Comparison of ENCODE assay signal across 16 mouse cellular contexts in genomic region chr10:95567550-95567949, GRCm38 (mm10). TPM values are rescaled to one million over a fixed set of nuclear protein-coding genes. Genes with fewer than 3 reads are reported as not detected.
DNase-seq lines count a peak whose midpoint lies in the region; ATAC-seq and TF ChIP-seq lines count a peak whose summit lies in the region.
"Had no signal": no experiment of that assay in that cellular context is flagged by ENCODE, and none has a peak within 500 bp of the region (broad histone marks: within the 10 kb centered on the region; RNA-seq: fewer than 3 reads in every experiment).

No protein-coding gene starts in this region.

- 0 out of 2 replicates have a peak overlapping the region, but pooled peaks have one; percentile 10 for H3K27ac ChIP-seq in heart, embryonic 12.5 days (ENCODE audit: poor library complexity, severe bottlenecking)
- peak overlapping the region; percentile 87 for H3K27ac ChIP-seq in liver, embryonic 12.5 days
- H3K27ac ChIP-seq in liver, embryonic 11.5 days (ENCODE audit: low read depth, low read length), result no peak overlapping the region
- H3K27ac ChIP-seq in kidney, embryonic 14.5 days (ENCODE audit: low read depth, low read length), result peak overlapping the region; percentile 57
- H3K27ac ChIP-seq: hindbrain, embryonic 14.5 days; macrophage had no signal

- H3K36me3 ChIP-seq in heart, embryonic 12.5 days, result no peaks in the 10 kb centered on the region
- H3K36me3 ChIP-seq in liver, embryonic 12.5 days, result no peaks in the 10 kb centered on the region
- no peaks in the 10 kb centered on the region for H3K36me3 ChIP-seq in liver, embryonic 11.5 days (ENCODE audit: control insufficient read depth, insufficient read depth, low read length)
- no peaks in the 10 kb centered on the region for H3K36me3 ChIP-seq in kidney, embryonic 14.5 days (ENCODE audit: control insufficient read depth, insufficient read depth, low read length)
- H3K36me3 ChIP-seq in myocyte (ENCODE audit: control insufficient read depth, insufficient read depth), result no peaks in the 10 kb centered on the region
- H3K36me3 ChIP-seq: midbrain, embryonic 10.5 days had no signal

- H3K9me3 ChIP-seq in heart, embryonic 12.5 days (replicated peaks), result no peaks in the 10 kb centered on the region
- no peaks in the 10 kb centered on the region for H3K9me3 ChIP-seq in liver, embryonic 12.5 days (replicated peaks)
- no peaks in the 10 kb centered on the region for H3K9me3 ChIP-seq in liver, embryonic 11.5 days (ENCODE audit: control insufficient read depth, low read length)
- no peaks in the 10 kb centered on the region for H3K9me3 ChIP-seq in kidney, embryonic 14.5 days (ENCODE audit: control insufficient read depth, low read length)
- H3K9me3 ChIP-seq: midbrain, embryonic 10.5 days had no signal

- H3K79me2 ChIP-seq in myocyte (ENCODE audit: control insufficient read depth, insufficient read depth), result peaks cover 10% of the 10 kb centered on the region

- H3K4me1 ChIP-seq in heart, embryonic 12.5 days (replicated peaks), result peaks cover 15% of the 10 kb centered on the region
- peaks cover 62% of the 10 kb centered on the region for H3K4me1 ChIP-seq in liver, embryonic 12.5 days
- peaks cover 15% of the 10 kb centered on the region for H3K4me1 ChIP-seq in liver, embryonic 11.5 days (replicated peaks; ENCODE audit: control insufficient read depth, insufficient read depth, low read length)
- peaks cover 13% of the 10 kb centered on the region; the same call in 1 of the 2 replicates for H3K4me1 ChIP-seq in kidney, embryonic 14.5 days (ENCODE audit: control insufficient read depth, insufficient read depth, low read length)

- no peaks in the 10 kb centered on the region for H3K27me3 ChIP-seq in heart, embryonic 12.5 days (replicated peaks)
- H3K27me3 ChIP-seq in liver, embryonic 12.5 days (replicated peaks), result no peaks in the 10 kb centered on the region
- H3K27me3 ChIP-seq in liver, embryonic 11.5 days (replicated peaks; ENCODE audit: control insufficient read depth, insufficient read depth, low read length), result no peaks in the 10 kb centered on the region
- no peaks in the 10 kb centered on the region for H3K27me3 ChIP-seq in kidney, embryonic 14.5 days (ENCODE audit: control insufficient read depth, insufficient read depth, low read length)
- no peaks in the 10 kb centered on the region for H3K27me3 ChIP-seq in myocyte (ENCODE audit: control insufficient read depth, insufficient read depth, insufficient read length)

- no peak for TF ChIP-seq POLR2A in myocyte (IDR thresholded peaks at IDR 0.05; ENCODE audit: insufficient read length, low read depth)

- no peak for ATAC-seq in heart, embryonic 12.5 days (ENCODE audit: insufficient number of reproducible peaks, low FRiP score)
- ATAC-seq in liver, embryonic 12.5 days, result no peak
- ATAC-seq in liver, embryonic 11.5 days (replicated peaks; ENCODE audit: low FRiP score), result no peak
- ATAC-seq in kidney, embryonic 14.5 days (ENCODE audit: low FRiP score, low TSS enrichment), result peak; percentile 43; the same call in 1 of the 2 replicates
- ATAC-seq: intestine, embryonic 16.5 days had no signal

- DNase-seq in heart, adult 9 months (ENCODE audit: low spot score in 2 of 2), result no peak
- DNase-seq in liver, embryonic 11.5 days (ENCODE audit: low spot score), result no peak
- DNase-seq in ovary, postnatal 36 days (ENCODE audit: low spot score), result no peak
- DNase-seq: adrenal gland, adult 2 months; cerebellum, adult 2 months; cerebellum, postnatal 36 days; heart, postnatal 10 days; right cerebral cortex, adult 18-20 months had no signal

- no peak overlapping the region for H3K4me2 ChIP-seq in heart, embryonic 12.5 days
- no peak overlapping the region for H3K4me2 ChIP-seq in liver, embryonic 12.5 days
- H3K4me2 ChIP-seq in liver, embryonic 11.5 days, result no peak overlapping the region
- H3K4me2 ChIP-seq in kidney, embryonic 14.5 days (replicated peaks; ENCODE audit: low read depth, low read length), result no peak overlapping the region
- peak overlapping the region; percentile 30 for H3K4me2 ChIP-seq in myocyte (ENCODE audit: low read depth)
- H3K4me2 ChIP-seq: hindbrain, embryonic 14.5 days had no signal

- H3K9ac ChIP-seq in heart, embryonic 12.5 days, result no peak overlapping the region
- no peak overlapping the region for H3K9ac ChIP-seq in liver, embryonic 12.5 days
- H3K9ac ChIP-seq in liver, embryonic 11.5 days (ENCODE audit: low read depth, low read length), result no peak overlapping the region
- H3K9ac ChIP-seq in kidney, embryonic 14.5 days (ENCODE audit: low read depth, low read length), result no peak overlapping the region
- H3K9ac ChIP-seq: hindbrain, embryonic 14.5 days had no signal

- H3K4me3 ChIP-seq in heart, embryonic 12.5 days, result no peak overlapping the region
- H3K4me3 ChIP-seq in liver, embryonic 12.5 days, result no peak overlapping the region
- H3K4me3 ChIP-seq in liver, embryonic 11.5 days (ENCODE audit: low read depth, low read length), result no peak overlapping the region
- H3K4me3 ChIP-seq in kidney, embryonic 14.5 days (ENCODE audit: low read length), result no peak overlapping the region
- H3K4me3 ChIP-seq in myocyte, result no peak overlapping the region
- H3K4me3 ChIP-seq: midbrain, embryonic 10.5 days had no signal

- WGBS in heart, embryonic 12.5 days, result 83% methylated on average over 5 of the region's 5 CpGs
- WGBS in liver, embryonic 12.5 days (ENCODE audit: insufficient replicate concordance), result 81% methylated on average over 5 of the region's 5 CpGs
- 75% methylated on average over 5 of the region's 5 CpGs for WGBS in liver, embryonic 11.5 days
- WGBS in kidney, embryonic 14.5 days, result 21% methylated on average over 5 of the region's 5 CpGs

- no peak overlapping the region for H3ac ChIP-seq in myocyte (ENCODE audit: control insufficient read depth, insufficient read length)

TF ChIP-seq in myocyte, 11 proteins besides CTCF, POLR2A, EP300 and RAD21:
- TF ChIP-seq TCF3 (IDR thresholded peaks at IDR 0.05; ENCODE audit: insufficient read length, low read depth) (no peak), TCF12 (IDR thresholded peaks at IDR 0.05; ENCODE audit: insufficient read depth, poor library complexity, severe bottlenecking) (no peak), SRF (IDR thresholded peaks at IDR 0.05; ENCODE audit: control insufficient read depth, insufficient read length, low read depth) (no peak), E2F4 (IDR thresholded peaks at IDR 0.05; ENCODE audit: insufficient read depth) (no peak), MYOD1 (IDR thresholded peaks at IDR 0.05; ENCODE audit: control insufficient read depth in 1 of 3, insufficient read length in 2 of 3, low read depth in 2 of 3) (no peak), POLR2AphosphoS2 (IDR thresholded peaks at IDR 0.05; ENCODE audit: insufficient read length, low read depth) (no peak), MAX (IDR thresholded peaks at IDR 0.05; ENCODE audit: low read depth) (no peak), USF1 (IDR thresholded peaks at IDR 0.05; ENCODE audit: low read depth) (no peak), MYOG (IDR thresholded peaks at IDR 0.05; ENCODE audit: control insufficient read depth in 1 of 3, insufficient read depth in 1 of 3, insufficient read length in 2 of 3, low read depth in 2 of 3) (no peak), REST (IDR thresholded peaks at IDR 0.05; ENCODE audit: insufficient read depth, insufficient read length) (no peak), CEBPB (IDR thresholded peaks at IDR 0.05; ENCODE audit: insufficient read depth, poor library complexity, severe bottlenecking) (no peak)

RNA-seq across cellular contexts. Expression of gene Nudt4, which starts 3.6 kb away (rescaled TPM):
- 152 and 155 TPM in 2 replicates for polyA plus RNA-seq in heart, embryonic 12.5 days (2016; fragmentation: Nextera tagmentation; extraction: Ambion mirVana)
- polyA plus RNA-seq in liver, embryonic 12.5 days (2016; fragmentation: Nextera tagmentation; extraction: Ambion mirVana), result 130 and 134 TPM in 2 replicates
- 95.8 and 97.9 TPM in 2 replicates for polyA plus RNA-seq in liver, embryonic 11.5 days (2014; fragmentation: Nextera tagmentation; extraction: Ambion mirVana)
- polyA plus RNA-seq in kidney, embryonic 14.5 days (2014; fragmentation: Nextera tagmentation; extraction: Ambion mirVana), result 97.8 and 143 TPM in 2 replicates
- polyA plus RNA-seq in myocyte (2012; fragmentation: generic; extraction: Trizol), result 36.8 TPM

RNA-seq across cellular contexts. Expression of gene Ube2n, which starts 52.6 kb away (rescaled TPM):
- 266 and 274 TPM in 2 replicates for polyA plus RNA-seq in heart, embryonic 12.5 days (2016; fragmentation: Nextera tagmentation; extraction: Ambion mirVana)
- 191 and 193 TPM in 2 replicates for polyA plus RNA-seq in liver, embryonic 12.5 days (2016; fragmentation: Nextera tagmentation; extraction: Ambion mirVana)
- 310 and 327 TPM in 2 replicates for polyA plus RNA-seq in liver, embryonic 11.5 days (2014; fragmentation: Nextera tagmentation; extraction: Ambion mirVana)
- 403 and 409 TPM in 2 replicates for polyA plus RNA-seq in kidney, embryonic 14.5 days (2014; fragmentation: Nextera tagmentation; extraction: Ambion mirVana)
- polyA plus RNA-seq in myocyte (2012; fragmentation: generic; extraction: Trizol), result 157 TPM
